Mouse (Mus musculus) hindbrain, embryonic 11.5 days (tissue): ENCODE results near the gene Plpp3. TPM values are rescaled to one million over a fixed set of nuclear protein-coding genes. Genes with fewer than 3 reads are reported as not detected.

Source experiments
- ATAC-seq: fragments of 200-750 bp; cut with Nextera tagmentation; 2 replicates; pipeline ENCODE4 v1.8.0; 2017; ENCODE audit warnings: mild to moderate bottlenecking, moderate TSS enrichment, moderate library complexity; ENCODE audit not compliant: low FRiP score
- DNase-seq: peaks from one replicate; pipeline ENCODE4 v3.0.0-alpha.2; 2015; ENCODE audit warnings: low spot score
- H3K27ac ChIP-seq: fragments of 300-500 bp; sonication (generic); 2 replicates; pipeline ENCODE4 v1.5.1; 2014; ENCODE audit warnings: mild to moderate bottlenecking, low read depth, low read length
- H3K27me3 ChIP-seq: fragments of 300-500 bp; sonication (generic); 2 replicates; pipeline ENCODE4 v1.6.1; 2014; ENCODE audit warnings: mild to moderate bottlenecking, low read length, moderate library complexity, mixed read lengths; ENCODE audit not compliant: control insufficient read depth, insufficient read depth
- H3K36me3 ChIP-seq: fragments of 300-500 bp; sonication (generic); 2 replicates; pipeline ENCODE4 v1.6.1; 2014; ENCODE audit warnings: mild to moderate bottlenecking, low read length, moderate library complexity, mixed read lengths; ENCODE audit not compliant: control insufficient read depth, insufficient read depth
- H3K4me1 ChIP-seq: fragments of 300-500 bp; sonication (generic); replicated peaks from 2 replicates; pipeline ENCODE4 v1.6.1; 2014; ENCODE audit warnings: low read length, mixed read lengths; ENCODE audit not compliant: control insufficient read depth, insufficient read depth
- H3K4me2 ChIP-seq: fragments of 300-500 bp; sonication (generic); replicated peaks from 2 replicates; pipeline ENCODE4 v1.6.1; 2014; ENCODE audit warnings: mild to moderate bottlenecking, low read depth, low read length
- H3K4me3 ChIP-seq: fragments of 300-500 bp; sonication (generic); 2 replicates; pipeline ENCODE4 v1.5.1; 2014; ENCODE audit warnings: low read depth, low read length
- H3K9ac ChIP-seq: fragments of 300-500 bp; sonication (generic); 2 replicates; pipeline ENCODE4 v1.6.1; 2014; ENCODE audit warnings: low read depth, low read length
- H3K9me3 ChIP-seq: fragments of 300-500 bp; sonication (generic); 2 replicates; pipeline ENCODE4 v1.6.1; 2016; ENCODE audit warnings: low read length; ENCODE audit not compliant: control insufficient read depth
- WGBS: fragments of 180-500 bp; shearing (Covaris S2); extraction: QIAGEN DNeasy Blood & Tissue Kit; methylation state at CpG from one replicate; pipeline ENCODE4 v1.1.7; 2014; 5-methylcytosine and 5-hydroxymethylcytosine counted together
- polyA plus RNA-seq: library from polyadenylated mRNA; unstranded; fragments of >200 nt; fragmentation: Nextera tagmentation; extraction: Ambion mirVana; gene quantifications from 2 replicates; pipeline ENCODE4 v1.2.1, GENCODE M21; 2014

Plpp3 gene
- 51.1 and 52.7 TPM in 2 replicates for polyA plus RNA-seq

- peak within 1 kb of the TSS; percentile 97 for H3K4me3 ChIP-seq
- peak within 1 kb of the TSS; percentile 81 for H3K4me2 ChIP-seq
- no peaks in the 10 kb centered on the region for H3K36me3 ChIP-seq
- peaks cover 3% of the 10 kb centered on the region; the same call in 1 of the 2 replicates for H3K4me1 ChIP-seq
- peak; percentile 77 for ATAC-seq
- DNase-seq = peak; percentile 80
- WGBS = under 1% methylated on average over 77 of the region's 77 CpGs
- H3K9me3 ChIP-seq = no peaks in the 10 kb centered on the region
- peak within 1 kb of the TSS; percentile 87 for H3K9ac ChIP-seq
- no peaks in the 10 kb centered on the region for H3K27me3 ChIP-seq
- peak within 1 kb of the TSS; percentile 74 for H3K27ac ChIP-seq
Measured at GRCm38 (mm10) chr4:105157276-105158168, at the start of gene Plpp3. TSS of gene Plpp3 (plus strand) at chr4:105157347.

- 67% methylated on average over 12 of the region's 12 CpGs for WGBS
- H3K4me3 ChIP-seq = no peak overlapping the region
- ATAC-seq (no peak), DNase-seq (no peak)
- no peak overlapping the region for H3K9ac ChIP-seq
- H3K27me3 ChIP-seq = no peaks in the 10 kb centered on the region; the same call in 1 of the 2 replicates
- no peak overlapping the region for H3K27ac ChIP-seq
- H3K4me1 ChIP-seq = no peaks in the 10 kb centered on the region; the same call in 1 of the 2 replicates
- H3K36me3 ChIP-seq = no peaks in the 10 kb centered on the region
- H3K9me3 ChIP-seq = no peaks in the 10 kb centered on the region
- no peak overlapping the region for H3K4me2 ChIP-seq
Measured at GRCm38 (mm10) chr4:105107943-105108640, 49.1 kb upstream of the Plpp3 start.

GRCm38 (mm10) chr4:105108641-105109198, 48.4 kb upstream of the Plpp3 start:
- H3K36me3 ChIP-seq = no peaks in the 10 kb centered on the region
- no peaks in the 10 kb centered on the region for H3K9me3 ChIP-seq
- H3K4me2 ChIP-seq = peak overlapping the region; percentile 92
- H3K27ac ChIP-seq = no peak overlapping the region
- no peaks in the 10 kb centered on the region; the same call in 1 of the 2 replicates for H3K4me1 ChIP-seq
- WGBS = 29% methylated on average over 5 of the region's 5 CpGs
- no peaks in the 10 kb centered on the region; the same call in 1 of the 2 replicates for H3K27me3 ChIP-seq
- H3K9ac ChIP-seq = peak overlapping the region; percentile 86; the same call in 1 of the 2 replicates
- no peak for DNase-seq
- ATAC-seq = peak; percentile 8; the same call in 1 of the 2 replicates
- peak overlapping the region; percentile 73 for H3K4me3 ChIP-seq

- Histone ChIP-seq H3K36me3 (no peaks in the 10 kb centered on the region), H3K4me3 (peak within 1 kb of the TSS; percentile 73), H3K27ac (peak within 1 kb of the TSS; percentile 54; the same call in 1 of the 2 replicates), H3K9me3 (no peaks in the 10 kb centered on the region), H3K27me3 (no peaks in the 10 kb centered on the region; the same call in 1 of the 2 replicates), H3K4me2 (peak within 1 kb of the TSS; percentile 92), H3K4me1 (no peaks in the 10 kb centered on the region; the same call in 1 of the 2 replicates), H3K9ac (peak within 1 kb of the TSS; percentile 86)
- DNase-seq (peak; percentile 82), ATAC-seq (peak; percentile 93)
- under 1% methylated on average over 64 of the region's 80 CpGs for WGBS
Measured at GRCm38 (mm10) chr4:105109199-105109989, 47.8 kb upstream of the Plpp3 start, which contains the start of gene Prkaa2. TSS of gene Prkaa2 (minus strand) at chr4:105109890.

GRCm38 (mm10) chr4:105109990-105110683, 47.0 kb upstream of the Plpp3 start:
- Histone ChIP-seq H3K27me3 (no peaks in the 10 kb centered on the region; the same call in 1 of the 2 replicates), H3K27ac (peak overlapping the region; percentile 54; the same call in 1 of the 2 replicates), H3K9ac (peak overlapping the region; percentile 86), H3K4me1 (no peaks in the 10 kb centered on the region; the same call in 1 of the 2 replicates), H3K9me3 (no peaks in the 10 kb centered on the region), H3K36me3 (no peaks in the 10 kb centered on the region), H3K4me2 (peak overlapping the region; percentile 92), H3K4me3 (peak overlapping the region; percentile 73)
- peak; percentile 88 for ATAC-seq
- no peak for DNase-seq
- WGBS = 3% methylated on average over 22 of the region's 24 CpGs

- Histone ChIP-seq H3K4me3 (peak overlapping the region; percentile 73), H3K27me3 (no peaks in the 10 kb centered on the region; the same call in 1 of the 2 replicates), H3K4me2 (peak overlapping the region; percentile 92), H3K36me3 (no peaks in the 10 kb centered on the region), H3K9ac (no peak overlapping the region; the same call in 1 of the 2 replicates), H3K9me3 (no peaks in the 10 kb centered on the region), H3K27ac (no peak overlapping the region), H3K4me1 (no peaks in the 10 kb centered on the region; the same call in 1 of the 2 replicates)
- WGBS = 51% methylated on average over 4 of the region's 4 CpGs
- DNase-seq (peak; percentile 29), ATAC-seq (no peak)
Measured at GRCm38 (mm10) chr4:105110684-105111035, 46.5 kb upstream of the Plpp3 start.

- WGBS = 90% methylated on average over 11 of the region's 11 CpGs
- no peak for ATAC-seq
- Histone ChIP-seq H3K4me3 (no peak overlapping the region), H3K4me1 (no peaks in the 10 kb centered on the region; the same call in 1 of the 2 replicates), H3K9me3 (no peaks in the 10 kb centered on the region), H3K4me2 (no peak overlapping the region), H3K27me3 (no peaks in the 10 kb centered on the region; the same call in 1 of the 2 replicates), H3K27ac (no peak overlapping the region), H3K9ac (no peak overlapping the region), H3K36me3 (no peaks in the 10 kb centered on the region)
- DNase-seq = no peak
Measured at GRCm38 (mm10) chr4:105111770-105112169, 45.4 kb upstream of the Plpp3 start.
